Mouse (Mus musculus) ES-E14 (cell line): ENCODE measurements around the gene Uqcc1. TPM values are rescaled to one million over a fixed set of nuclear protein-coding genes. Genes with fewer than 3 reads are reported as not detected.
"Not testable (repeated sequence)": the region's sequence is repeated elsewhere in the genome, so short reads cannot be mapped to it uniquely, and the experiment has no call there.

Experiments used
- DNase-seq: peaks from one replicate; pipeline ENCODE4 v3.0.0-alpha.2; 2013; ENCODE audit warnings: low read depth, low spot score
- H3K27ac ChIP-seq: 2 replicates; pipeline ENCODE4 v1.5.1; 2012; ENCODE audit warnings: low read depth, mild to moderate bottlenecking, low read length, moderate library complexity, mixed read lengths; ENCODE audit not compliant: poor library complexity, insufficient read depth, severe bottlenecking
- H3K36me3 ChIP-seq: 2 replicates; pipeline ENCODE4 v1.6.1; 2012; ENCODE audit warnings: mild to moderate bottlenecking, low read length, moderate library complexity, mixed read lengths; ENCODE audit not compliant: control insufficient read depth, poor library complexity, insufficient read depth, severe bottlenecking
- H3K4me1 ChIP-seq, 2 experiments: fragments of 150-350 bp in 1 of 2; sonication (generic) in 1 of 2; 2 replicates each; pipeline ENCODE4 v1.6.1; 2012; ENCODE audit warnings: low read length in 2 of 2, mild to moderate bottlenecking in 1 of 2, mixed read lengths in 1 of 2; ENCODE audit not compliant: control insufficient read depth in 2 of 2, insufficient read depth in 2 of 2, poor library complexity in 1 of 2
- H3K4me3 ChIP-seq, 2 experiments: fragments of 150-350 bp in 1 of 2; sonication (generic) in 1 of 2; 2 replicates each; pipeline ENCODE4 v1.5.1; 2012; ENCODE audit warnings: low read length in 2 of 2, low read depth in 1 of 2, mild to moderate bottlenecking in 1 of 2, mixed read lengths in 1 of 2; ENCODE audit not compliant: insufficient read depth in 1 of 2, poor library complexity in 1 of 2, severe bottlenecking in 1 of 2
- H3K9ac ChIP-seq: 2 replicates; pipeline ENCODE4 v1.6.1; 2012; ENCODE audit warnings: low read depth, mild to moderate bottlenecking, low read length, mixed read lengths; ENCODE audit not compliant: poor library complexity, insufficient read depth, severe bottlenecking
- H3K9me3 ChIP-seq: fragments of 150-350 bp; sonication (generic); 2 replicates; pipeline ENCODE4 v1.6.1; 2012; ENCODE audit warnings: low read depth, mild to moderate bottlenecking, low read length; ENCODE audit not compliant: control insufficient read depth, insufficient read depth
- CHD2 ChIP-seq: IDR thresholded peaks from 2 replicates; pipeline ENCODE4 v1.6.1; 2014; ENCODE audit warnings: mild to moderate bottlenecking, low read depth, low read length, inconsistent platforms
- HCFC1 ChIP-seq: IDR thresholded peaks from 2 replicates; pipeline ENCODE4 v1.6.1; 2012; ENCODE audit warnings: low read length, inconsistent platforms, borderline replicate concordance; ENCODE audit not compliant: insufficient read depth
- MAFK ChIP-seq: IDR thresholded peaks from 2 replicates; pipeline ENCODE4 v1.6.1; 2014; ENCODE audit warnings: mild to moderate bottlenecking, low read depth, low read length, inconsistent platforms; ENCODE audit not compliant: insufficient read depth
- ZC3H11A ChIP-seq: IDR thresholded peaks from 2 replicates; pipeline ENCODE4 v1.6.1; 2012; ENCODE audit warnings: low read depth, mild to moderate bottlenecking, inconsistent platforms, low read length, borderline replicate concordance
- ZNF384 ChIP-seq: IDR thresholded peaks from 2 replicates; pipeline ENCODE4 v1.6.1; 2012; ENCODE audit warnings: low read depth, low read length, inconsistent platforms
- in situ Hi-C, 2 experiments: fragments of 600-800 bp; cut with MboI; formaldehyde crosslinking; loops; one replicate each; pipeline ENCODE4 v1.15.1; 2025; ENCODE audit warnings: low sequenced_read_pairs in 2 of 2, inconsistent platforms in 1 of 2; ENCODE audit not compliant: unreplicated experiment in 2 of 2
- total RNA-seq: library from RNA; depleted of rRNA; stranded (reverse); fragments of 300-350 nt; gene quantifications from 2 replicates; pipeline ENCODE4 v1.2.3, GENCODE M21; 2012

Gene Uqcc1
- total RNA-seq, 1 experiment = 61.7 TPM

- no peak overlapping the region for H3K4me3 ChIP-seq
- H3K9me3 ChIP-seq = no peaks in the 10 kb centered on the region
- TF ChIP-seq MAFK (no peak), HCFC1 (no peak), CHD2 (no peak), ZC3H11A (peak; percentile 42; the same call in 1 of the 2 replicates), ZNF384 (no peak)
- in situ Hi-C loops = no loop called here
- H3K9ac ChIP-seq = no peak overlapping the region
- peaks cover 0 to 6% of the 10 kb centered on the region in 2 experiments; a peak in 2 of 4 replicates for H3K4me1 ChIP-seq
- H3K36me3 ChIP-seq = peaks cover 27% of the 10 kb centered on the region
- no peak overlapping the region for H3K27ac ChIP-seq
- peak; percentile 83 for DNase-seq
Observed at GRCm38 (mm10) chr2:155848291-155848690, 81.8 kb downstream of the Uqcc1 start.

- Histone ChIP-seq H3K9me3 (no peaks in the 10 kb centered on the region), H3K27ac (no peak overlapping the region), H3K36me3 (peaks cover 26% of the 10 kb centered on the region), H3K4me3 (no peak overlapping the region), H3K4me1 (peaks cover 0 to 6% of the 10 kb centered on the region in 2 experiments; a peak in 2 of 4 replicates), H3K9ac (no peak overlapping the region)
- in situ Hi-C loops = no loop called here
- DNase-seq = no peak
- TF ChIP-seq HCFC1 (no peak), MAFK (no peak), ZC3H11A (no peak), ZNF384 (no peak), CHD2 (no peak)
Observed at GRCm38 (mm10) chr2:155846930-155847329, 83.2 kb downstream of the Uqcc1 start.

DNA sequence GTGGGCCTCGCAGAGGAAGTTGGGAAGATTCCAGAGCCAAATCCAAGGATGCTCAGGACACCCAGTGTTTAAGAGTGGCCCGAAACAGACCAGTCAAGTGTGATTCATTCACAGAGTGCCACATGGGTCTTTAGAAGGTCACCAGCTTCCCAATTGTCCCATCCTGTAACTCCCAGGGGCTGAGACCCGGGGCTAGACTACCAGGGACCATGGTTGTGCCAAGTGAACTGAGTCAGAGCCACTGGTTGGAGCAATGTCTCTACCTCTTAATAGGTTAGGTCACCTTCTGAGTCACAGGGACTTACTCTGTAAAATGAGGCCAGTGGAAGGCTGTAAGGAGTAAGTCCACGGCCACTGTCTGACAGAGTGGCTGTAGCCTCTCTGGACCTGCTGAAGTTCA, 91.1 kb downstream of the Uqcc1 start:
- TF ChIP-seq MAFK (no peak), ZC3H11A (no peak), HCFC1 (no peak), CHD2 (no peak), ZNF384 (no peak)
- Histone ChIP-seq H3K9me3 (no peaks in the 10 kb centered on the region), H3K27ac (no peak overlapping the region), H3K36me3 (no peaks in the 10 kb centered on the region), H3K4me3 (no peak overlapping the region), H3K4me1 (peaks cover 0 to 18% of the 10 kb centered on the region in 2 experiments; a peak in 2 of 4 replicates), H3K9ac (no peak overlapping the region)
- DNase-seq = no peak
- in situ Hi-C loops = no loop called here

DNA sequence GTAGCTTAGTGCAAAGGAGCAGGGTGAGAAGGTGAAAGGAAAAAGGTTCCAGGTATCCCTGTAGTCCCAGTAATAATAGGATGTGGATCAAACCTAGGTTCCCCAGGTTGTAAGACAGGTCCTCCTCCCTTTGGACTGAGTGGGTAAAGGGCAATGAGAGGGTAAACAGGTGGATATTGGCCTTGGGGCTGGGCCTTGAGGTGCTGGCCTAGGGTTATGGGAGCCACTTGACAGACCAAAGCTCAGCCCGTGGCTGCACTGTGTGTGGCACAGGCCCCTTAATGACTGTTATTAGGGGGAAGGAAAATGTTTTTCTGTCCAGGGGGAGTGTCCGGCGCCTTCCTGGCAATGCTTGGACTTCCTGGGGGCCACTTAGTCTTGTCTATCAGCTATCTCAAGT, 92.1 kb downstream of the Uqcc1 start:
- no peak overlapping the region for H3K4me3 ChIP-seq

GRCm38 (mm10) chr2:155834732-155835131, 95.4 kb downstream of the Uqcc1 start, which contains the start of gene Fam83c:
Gene Fam83c (minus strand): TSS chr2:155834854.
- DNase-seq = no peak

More for the DNA sequence above, 92.1 kb downstream of the Uqcc1 start:
- Histone ChIP-seq H3K9ac (no peak overlapping the region), H3K9me3 (no peaks in the 10 kb centered on the region), H3K36me3 (no peaks in the 10 kb centered on the region), H3K4me1 (peaks cover 0 to 18% of the 10 kb centered on the region in 2 experiments; a peak in 2 of 4 replicates), H3K27ac (no peak overlapping the region)
- in situ Hi-C loops = no loop called here
- no peak for TF ChIP-seq MAFK
- no peak for TF ChIP-seq HCFC1
- no peak for TF ChIP-seq ZNF384
- no peak for TF ChIP-seq ZC3H11A
- no peak for TF ChIP-seq CHD2
- no peak for DNase-seq

GRCm38 (mm10) chr2:155832087-155832486, 98.0 kb downstream of the Uqcc1 start:
- in situ Hi-C loops = loop anchor here in 1 of 2 experiments (5.0 kb wide), 1 partner anchor 115 kb away; the partner anchor contains the start of gene Gdf5
- H3K36me3 ChIP-seq, H3K9me3 ChIP-seq, H3K9ac ChIP-seq, DNase-seq, H3K27ac ChIP-seq, H3K4me3 ChIP-seq: not testable (repeated sequence)
- peaks cover 0 to 18% of the 10 kb centered on the region in 2 experiments; a peak in 2 of 4 replicates for H3K4me1 ChIP-seq

More at GRCm38 (mm10) chr2:155834732-155835131, 95.4 kb downstream of the Uqcc1 start, which contains the start of gene Fam83c:
- Histone ChIP-seq H3K27ac (no peak within 1 kb of the TSS), H3K36me3 (no peaks in the 10 kb centered on the region), H3K9ac (no peak within 1 kb of the TSS), H3K4me1 (peaks cover 0 to 20% of the 10 kb centered on the region in 2 experiments; a peak in 2 of 4 replicates), H3K4me3 (peak within 1 kb of the TSS in 1 of 2 experiments; percentile 15; a peak in 1 of 4 replicates), H3K9me3 (no peaks in the 10 kb centered on the region)
- TF ChIP-seq ZC3H11A (no peak), CHD2 (no peak), MAFK (no peak), HCFC1 (no peak), ZNF384 (no peak)
- in situ Hi-C loops = loop anchor here in 1 of 2 experiments (5.0 kb wide), 1 partner anchor 113 kb away; the partner anchor contains the start of gene Gdf5
